Mouse (Mus musculus) limb, embryonic 15.5 days (tissue): ENCODE results near the gene Olfr1389. TPM values are rescaled to one million over a fixed set of nuclear protein-coding genes. Genes with fewer than 3 reads are reported as not detected.

ENCODE experiments used
- polyA plus RNA-seq: library from polyadenylated mRNA; unstranded; fragments of >200 nt; fragmentation: Nextera tagmentation; extraction: Ambion mirVana; gene quantifications from 2 replicates; pipeline ENCODE4 v1.2.1, GENCODE M21; 2015

The Olfr1389 gene
- polyA plus RNA-seq, 1 experiment from 2014 or later = not detected

Other genes starting within 250 kb of the Olfr1389 start
- gene Btnl9, start 235.9 kb upstream of the Olfr1389 start, polyA plus RNA-seq = 1.8 and 2.0 TPM in 2 replicates
- gene Zfp62, start 219.8 kb upstream of the Olfr1389 start, polyA plus RNA-seq = 33.8 and 36.9 TPM in 2 replicates
- gene Mgat1, start 178.9 kb upstream of the Olfr1389 start, polyA plus RNA-seq = 74.6 and 81.3 TPM in 2 replicates
- not detected in 2 replicates for gene Olfr1393, start 144.8 kb upstream of the Olfr1389 start, polyA plus RNA-seq
- 0.10 and 0.11 TPM in 2 replicates for gene Olfr1392, start 137.8 kb upstream of the Olfr1389 start, polyA plus RNA-seq
- not detected in 2 replicates for gene Olfr10, start 118.3 kb upstream of the Olfr1389 start, polyA plus RNA-seq
- gene Olfr1391, start 100.3 kb upstream of the Olfr1389 start, polyA plus RNA-seq = not detected in 2 replicates
- gene Olfr1390, start 87.9 kb upstream of the Olfr1389 start, polyA plus RNA-seq = not detected in 2 replicates
- 0.06 TPM in 1 of 2 replicates, not detected in the other for gene Olfr1388, start 13.6 kb downstream of the Olfr1389 start, polyA plus RNA-seq
- gene Olfr1387, start 32.3 kb downstream of the Olfr1389 start, polyA plus RNA-seq = not detected in 2 replicates
- not detected in 2 replicates for gene Olfr1386, start 42.0 kb downstream of the Olfr1389 start, polyA plus RNA-seq
- not detected in 2 replicates for gene Olfr1385, start 66.0 kb downstream of the Olfr1389 start, polyA plus RNA-seq
- not detected in 2 replicates for gene Olfr1384, start 83.7 kb downstream of the Olfr1389 start, polyA plus RNA-seq
- not detected in 2 replicates for gene Olfr1383, start 96.6 kb downstream of the Olfr1389 start, polyA plus RNA-seq
- not detected in 2 replicates for gene Olfr1382, start 105.2 kb downstream of the Olfr1389 start, polyA plus RNA-seq
- gene Olfr1381, start 120.4 kb downstream of the Olfr1389 start, polyA plus RNA-seq = not detected in 2 replicates
- gene Olfr1380, start 133.8 kb downstream of the Olfr1389 start, polyA plus RNA-seq = not detected in 2 replicates
- gene Flt4, start 186.2 kb downstream of the Olfr1389 start, polyA plus RNA-seq = 5.5 and 5.6 TPM in 2 replicates
- gene Scgb3a1, start 240.5 kb downstream of the Olfr1389 start, polyA plus RNA-seq = not detected in 2 replicates